Mouse (Mus musculus) lung, postnatal 0 days (tissue): ENCODE measurements around the gene Gpnmb.

Experiments used
- CTCF ChIP-seq: IDR thresholded peaks from 2 replicates; pipeline ENCODE4 v1.5.1; 2016; ENCODE audit warnings: antibody characterized with exemption, mild to moderate bottlenecking
- EP300 ChIP-seq: IDR thresholded peaks from 2 replicates; pipeline ENCODE4 v1.6.1; 2016; ENCODE audit warnings: antibody characterized with exemption, mild to moderate bottlenecking, control low read depth

GRCm38 (mm10) chr6:49037268-49037662, 919 bp downstream of the Gpnmb start:
- TF ChIP-seq EP300 (no peak), CTCF (no peak)
